Mouse (Mus musculus): ENCODE results near the gene Gm17949.

- TF ChIP-seq HCFC1 (IDR thresholded peaks at IDR 0.05; ENCODE audit: borderline replicate concordance, insufficient read depth, low read length) (no peak), CHD2 (IDR thresholded peaks at IDR 0.05; ENCODE audit: low read depth, low read length) (no peak), ZC3H11A (IDR thresholded peaks at IDR 0.05; ENCODE audit: borderline replicate concordance, low read depth, low read length) (no peak), ZNF384 (IDR thresholded peaks at IDR 0.05; ENCODE audit: low read depth, low read length) (no peak), MAFK (IDR thresholded peaks at IDR 0.05; ENCODE audit: insufficient read depth, low read depth, low read length) (no peak)
Observed at GRCm38 (mm10) chr17:57070272-57070671, 59.0 kb downstream of the Gm17949 start.
